ENCODE assay signal across 8 mouse cellular contexts in genomic region chr9:72699702-72700101, GRCm38 (mm10). TPM values are rescaled to one million over a fixed set of nuclear protein-coding genes. Genes with fewer than 3 reads are reported as not detected.
A peak's percentile ranks its signal among the peaks of the same experiment; 100 is the strongest.
DNase-seq lines count a peak whose midpoint lies in the region; ATAC-seq lines count a peak whose summit lies in the region.

No protein-coding gene starts in this region.

- WGBS in kidney, embryonic 16.5 days, result 48% methylated on average over 3 of the region's 3 CpGs
- 11% methylated on average over 3 of the region's 3 CpGs for WGBS in liver, embryonic 13.5 days (ENCODE audit: insufficient replicate concordance)

- peak; percentile 45 for DNase-seq in kidney, adult 18-20 months
- DNase-seq in brain, adult 2 months (ENCODE audit: low read depth, low spot score), result peak; percentile 39
- DNase-seq in gastrocnemius, postnatal 36 days, result peak; percentile 55 to 72
- peak; percentile 67 for DNase-seq in liver, embryonic 13.5 days
- no peak for DNase-seq in frontal cortex, adult 2 months (ENCODE audit: extremely low spot score in 1 of 2, low spot score in 1 of 2)
- no peak for DNase-seq in embryo, embryonic 11 days
- DNase-seq in thymus, postnatal 4 days, result no peak

- H3K36me3 ChIP-seq in kidney, embryonic 16.5 days (ENCODE audit: insufficient read depth, low read length), result peaks cover 57% of the 10 kb centered on the region
- peaks cover 78% of the 10 kb centered on the region for H3K36me3 ChIP-seq in liver, embryonic 13.5 days

- H3K4me1 ChIP-seq in kidney, embryonic 16.5 days (ENCODE audit: insufficient read depth, low read length), result peaks cover 33% of the 10 kb centered on the region
- peaks cover 56% of the 10 kb centered on the region for H3K4me1 ChIP-seq in liver, embryonic 13.5 days (replicated peaks)

- H3K27me3 ChIP-seq in kidney, embryonic 16.5 days (ENCODE audit: insufficient read depth, low read length), result no peaks in the 10 kb centered on the region
- no peaks in the 10 kb centered on the region for H3K27me3 ChIP-seq in liver, embryonic 13.5 days

- H3K27ac ChIP-seq in kidney, embryonic 16.5 days (ENCODE audit: low read length), result no peak overlapping the region
- H3K27ac ChIP-seq in liver, embryonic 13.5 days, result peak overlapping the region; percentile 15

- H3K9me3 ChIP-seq in kidney, embryonic 16.5 days (ENCODE audit: low read length), result no peaks in the 10 kb centered on the region
- H3K9me3 ChIP-seq in liver, embryonic 13.5 days (replicated peaks), result no peaks in the 10 kb centered on the region

- no peak overlapping the region for H3K4me3 ChIP-seq in kidney, embryonic 16.5 days (ENCODE audit: low read length)
- H3K4me3 ChIP-seq in liver, embryonic 13.5 days (replicated peaks), result no peak overlapping the region

- intact Hi-C loops in gastrocnemius, postnatal 36 days (cut with DNase I), result no loop called here

- no peak overlapping the region for H3K9ac ChIP-seq in kidney, embryonic 16.5 days (replicated peaks; ENCODE audit: low read length)
- no peak overlapping the region for H3K9ac ChIP-seq in liver, embryonic 13.5 days

- no peak overlapping the region for H3K4me2 ChIP-seq in kidney, embryonic 16.5 days (replicated peaks; ENCODE audit: low read depth, low read length)
- H3K4me2 ChIP-seq in liver, embryonic 13.5 days, result peak overlapping the region; percentile 23; the same call in 1 of the 2 replicates

- ATAC-seq in kidney, embryonic 16.5 days (ENCODE audit: low FRiP score, low TSS enrichment), result no peak
- peak; percentile 96 for ATAC-seq in liver, embryonic 13.5 days (ENCODE audit: low read depth)

RNA-seq across cellular contexts. Expression of gene Nedd4, which starts 37.6 kb away (rescaled TPM):
- 652 and 684 TPM in 2 replicates for polyA plus RNA-seq in kidney, embryonic 16.5 days (2015; fragmentation: Nextera tagmentation; extraction: Ambion mirVana)
- total RNA-seq in gastrocnemius, postnatal 36 days (2021), result 100 to 1,000 TPM; 250 to 283 TPM
- polyA plus RNA-seq in liver, embryonic 13.5 days (2015; fragmentation: Nextera tagmentation; extraction: Ambion mirVana), result 114 and 134 TPM in 2 replicates
- polyA plus RNA-seq in frontal cortex, adult 2 months (2012; rRNA removed), result 231 and 248 TPM in 2 replicates

Comparison
In these comparisons a context has a peak if more than half of its experiments do, and no peak if none do; other contexts are left out.
1. DNase-seq: peak in kidney, adult 18-20 months (single experiment), brain, adult 2 months (single experiment), gastrocnemius, postnatal 36 days (2 of 2) and liver, embryonic 13.5 days (single experiment); none in frontal cortex, adult 2 months (0 of 2), embryo, embryonic 11 days (single experiment) and thymus, postnatal 4 days (single experiment).